Mouse (Mus musculus): Measurements from ENCODE around the gene Tapt1. TPM values are rescaled to one million over a fixed set of nuclear protein-coding genes. Genes with fewer than 3 reads are reported as not detected.
"Not testable (repeated sequence)": the region's sequence is repeated elsewhere in the genome, so short reads cannot be mapped to it uniquely, and the experiment has no call there.

The Tapt1 gene
- polyA plus RNA-seq (2011; ENCODE audit: insufficient read depth, insufficient read length, low read depth, missing spikeins), result 22.5 and 28.5 TPM in 2 replicates

GRCm38 (mm10) chr5:44226521-44227461, at the start of gene Tapt1:
TSS of gene Tapt1 (minus strand) at chr5:44226626.
- no peak for TF ChIP-seq EP300 (IDR thresholded peaks at IDR 0.05; ENCODE audit: insufficient read depth, low read depth, low read length)
- TF ChIP-seq POLR2A (IDR thresholded peaks at IDR 0.05; ENCODE audit: insufficient read depth, low read length), result no peak
- no peak for TF ChIP-seq CTCF (IDR thresholded peaks at IDR 0.05; ENCODE audit: low read depth, low read length)
- Histone ChIP-seq H3K4me3 (ENCODE audit: low read depth, low read length) (peak within 1 kb of the TSS; percentile 90), H3K4me1 (ENCODE audit: control insufficient read depth, insufficient read depth, low read length) (peaks cover 5% of the 10 kb centered on the region), H3K9ac (ENCODE audit: low read depth, poor library complexity, severe bottlenecking) (peak within 1 kb of the TSS; percentile 99), H3K36me3 (ENCODE audit: control insufficient read depth, insufficient read depth, low read length, poor library complexity, severe bottlenecking) (no peaks in the 10 kb centered on the region), H3K9me3 (replicated peaks; ENCODE audit: control insufficient read depth, insufficient read depth, low read length, poor library complexity, severe bottlenecking) (no peaks in the 10 kb centered on the region), H3K27ac (ENCODE audit: insufficient read depth, low read length) (peak within 1 kb of the TSS; percentile 18), H3K27me3 (ENCODE audit: control insufficient read depth, insufficient read depth, low read length, poor library complexity, severe bottlenecking) (no peaks in the 10 kb centered on the region)

- Histone ChIP-seq H3K27me3 (ENCODE audit: control insufficient read depth, insufficient read depth, low read length, poor library complexity, severe bottlenecking) (no peaks in the 10 kb centered on the region), H3K9me3 (replicated peaks; ENCODE audit: control insufficient read depth, insufficient read depth, low read length, poor library complexity, severe bottlenecking) (no peaks in the 10 kb centered on the region), H3K4me1 (ENCODE audit: control insufficient read depth, insufficient read depth, low read length) (no peaks in the 10 kb centered on the region), H3K36me3 (ENCODE audit: control insufficient read depth, insufficient read depth, low read length, poor library complexity, severe bottlenecking) (no peaks in the 10 kb centered on the region), H3K27ac (ENCODE audit: insufficient read depth, low read length) (no peak overlapping the region), H3K4me3 (ENCODE audit: low read depth, low read length) (no peak overlapping the region), H3K9ac (ENCODE audit: low read depth, poor library complexity, severe bottlenecking) (no peak overlapping the region)
- TF ChIP-seq POLR2A (IDR thresholded peaks at IDR 0.05; ENCODE audit: insufficient read depth, low read length) (no peak), CTCF (IDR thresholded peaks at IDR 0.05; ENCODE audit: low read depth, low read length) (no peak), EP300 (IDR thresholded peaks at IDR 0.05; ENCODE audit: insufficient read depth, low read depth, low read length) (no peak)
These were observed 45.1 kb upstream of the Tapt1 start for GRCm38 (mm10) chr5:44271564-44271963.

GRCm38 (mm10) chr5:44268524-44268923, 42.1 kb upstream of the Tapt1 start:
- not testable (repeated sequence) for H3K36me3 ChIP-seq (ENCODE audit: control insufficient read depth, insufficient read depth, low read length, poor library complexity, severe bottlenecking); H3K9ac ChIP-seq (ENCODE audit: low read depth, poor library complexity, severe bottlenecking); H3K4me3 ChIP-seq (ENCODE audit: low read depth, low read length); H3K9me3 ChIP-seq (replicated peaks; ENCODE audit: control insufficient read depth, insufficient read depth, low read length, poor library complexity, severe bottlenecking); H3K27me3 ChIP-seq (ENCODE audit: control insufficient read depth, insufficient read depth, low read length, poor library complexity, severe bottlenecking); H3K4me1 ChIP-seq (ENCODE audit: control insufficient read depth, insufficient read depth, low read length); H3K27ac ChIP-seq (ENCODE audit: insufficient read depth, low read length)

GRCm38 (mm10) chr5:44261691-44262090, 35.3 kb upstream of the Tapt1 start:
- no peak for TF ChIP-seq CTCF (IDR thresholded peaks at IDR 0.05; ENCODE audit: low read depth, low read length)
- no peak for TF ChIP-seq EP300 (IDR thresholded peaks at IDR 0.05; ENCODE audit: insufficient read depth, low read depth, low read length)
- no peak for TF ChIP-seq POLR2A (IDR thresholded peaks at IDR 0.05; ENCODE audit: insufficient read depth, low read length)
- Histone ChIP-seq H3K9ac (ENCODE audit: low read depth, poor library complexity, severe bottlenecking) (no peak overlapping the region), H3K4me1 (ENCODE audit: control insufficient read depth, insufficient read depth, low read length) (no peaks in the 10 kb centered on the region), H3K4me3 (ENCODE audit: low read depth, low read length) (no peak overlapping the region), H3K9me3 (replicated peaks; ENCODE audit: control insufficient read depth, insufficient read depth, low read length, poor library complexity, severe bottlenecking) (no peaks in the 10 kb centered on the region), H3K27ac (ENCODE audit: insufficient read depth, low read length) (no peak overlapping the region), H3K27me3 (ENCODE audit: control insufficient read depth, insufficient read depth, low read length, poor library complexity, severe bottlenecking) (no peaks in the 10 kb centered on the region), H3K36me3 (ENCODE audit: control insufficient read depth, insufficient read depth, low read length, poor library complexity, severe bottlenecking) (no peaks in the 10 kb centered on the region)

GRCm38 (mm10) chr5:44261172-44261571, 34.7 kb upstream of the Tapt1 start:
- no peaks in the 10 kb centered on the region for H3K36me3 ChIP-seq (ENCODE audit: control insufficient read depth, insufficient read depth, low read length, poor library complexity, severe bottlenecking)
- no peak overlapping the region for H3K9ac ChIP-seq (ENCODE audit: low read depth, poor library complexity, severe bottlenecking)
- no peak overlapping the region for H3K4me3 ChIP-seq (ENCODE audit: low read depth, low read length)
- H3K27me3 ChIP-seq (ENCODE audit: control insufficient read depth, insufficient read depth, low read length, poor library complexity, severe bottlenecking), result no peaks in the 10 kb centered on the region
- no peak overlapping the region for H3K27ac ChIP-seq (ENCODE audit: insufficient read depth, low read length)
- no peaks in the 10 kb centered on the region for H3K9me3 ChIP-seq (replicated peaks; ENCODE audit: control insufficient read depth, insufficient read depth, low read length, poor library complexity, severe bottlenecking)
- no peaks in the 10 kb centered on the region for H3K4me1 ChIP-seq (ENCODE audit: control insufficient read depth, insufficient read depth, low read length)
- no peak for TF ChIP-seq CTCF (IDR thresholded peaks at IDR 0.05; ENCODE audit: low read depth, low read length)
- no peak for TF ChIP-seq EP300 (IDR thresholded peaks at IDR 0.05; ENCODE audit: insufficient read depth, low read depth, low read length)
- no peak for TF ChIP-seq POLR2A (IDR thresholded peaks at IDR 0.05; ENCODE audit: insufficient read depth, low read length)

GRCm38 (mm10) chr5:44259678-44260077, 33.3 kb upstream of the Tapt1 start:
- Histone ChIP-seq H3K9ac (ENCODE audit: low read depth, poor library complexity, severe bottlenecking) (no peak overlapping the region), H3K4me1 (ENCODE audit: control insufficient read depth, insufficient read depth, low read length) (no peaks in the 10 kb centered on the region), H3K4me3 (ENCODE audit: low read depth, low read length) (no peak overlapping the region), H3K27me3 (ENCODE audit: control insufficient read depth, insufficient read depth, low read length, poor library complexity, severe bottlenecking) (no peaks in the 10 kb centered on the region), H3K9me3 (replicated peaks; ENCODE audit: control insufficient read depth, insufficient read depth, low read length, poor library complexity, severe bottlenecking) (no peaks in the 10 kb centered on the region), H3K36me3 (ENCODE audit: control insufficient read depth, insufficient read depth, low read length, poor library complexity, severe bottlenecking) (no peaks in the 10 kb centered on the region), H3K27ac (ENCODE audit: insufficient read depth, low read length) (no peak overlapping the region)
- TF ChIP-seq EP300 (IDR thresholded peaks at IDR 0.05; ENCODE audit: insufficient read depth, low read depth, low read length) (no peak), CTCF (IDR thresholded peaks at IDR 0.05; ENCODE audit: low read depth, low read length) (no peak), POLR2A (IDR thresholded peaks at IDR 0.05; ENCODE audit: insufficient read depth, low read length) (no peak)
